Mouse (Mus musculus) heart, adult 2 months (tissue): ENCODE data around the gene Galnt15.

Experiments used
- CTCF ChIP-seq: fragments of 200-600 bp; IDR thresholded peaks from 2 replicates; pipeline ENCODE4 v1.8.1; 2022; ENCODE audit warnings: antibody characterized with exemption, mild to moderate bottlenecking, moderate library complexity
- EP300 ChIP-seq: fragments of 200-500 bp; IDR thresholded peaks from 2 replicates; pipeline ENCODE4 v1.6.1; 2011; ENCODE audit warnings: low read depth, low read length, control low read depth; ENCODE audit not compliant: insufficient read depth
- POLR2A ChIP-seq: fragments of 200-500 bp; IDR thresholded peaks from 2 replicates; pipeline ENCODE4 v1.6.1; 2011; ENCODE audit warnings: mild to moderate bottlenecking, low read depth, low read length, control low read depth; ENCODE audit not compliant: insufficient read depth

- TF ChIP-seq POLR2A (no peak), CTCF (no peak), EP300 (no peak)
Measured at GRCm38 (mm10) chr14:32046357-32046756, 17.6 kb downstream of the Galnt15 start.
